Mouse (Mus musculus) hindbrain, embryonic 10.5 days (tissue): Measurements from ENCODE around the gene Ms4a18. TPM values are rescaled to one million over a fixed set of nuclear protein-coding genes. Genes with fewer than 3 reads are reported as not detected.

Experiments used
- DNase-seq: peaks from one replicate; pipeline ENCODE4 v3.0.0-alpha.2; 2017; ENCODE audit warnings: low spot score
- H3K27ac ChIP-seq: fragments of 300-500 bp; sonication (generic); 2 replicates; pipeline ENCODE4 v1.5.1; 2016; ENCODE audit warnings: mild to moderate bottlenecking, moderate library complexity
- H3K27me3 ChIP-seq: fragments of 300-500 bp; sonication (generic); 2 replicates; pipeline ENCODE4 v1.6.1; 2016; ENCODE audit warnings: mild to moderate bottlenecking; ENCODE audit not compliant: poor library complexity, insufficient read depth, severe bottlenecking
- H3K36me3 ChIP-seq: fragments of 300-500 bp; sonication (generic); 2 replicates; pipeline ENCODE4 v1.6.1; 2016; ENCODE audit warnings: mild to moderate bottlenecking, moderate library complexity
- H3K4me1 ChIP-seq: fragments of 300-500 bp; sonication (generic); replicated peaks from 2 replicates; pipeline ENCODE4 v1.6.1; 2016; ENCODE audit warnings: mild to moderate bottlenecking
- H3K4me3 ChIP-seq: fragments of 300-500 bp; sonication (generic); 2 replicates; pipeline ENCODE4 v1.5.1; 2016; ENCODE audit warnings: mild to moderate bottlenecking, moderate library complexity
- H3K9me3 ChIP-seq: fragments of 300-500 bp; sonication (generic); 2 replicates; pipeline ENCODE4 v1.6.1; 2016; ENCODE audit warnings: mild to moderate bottlenecking, moderate library complexity
- WGBS: fragments of 180-500 bp; shearing (Covaris S2); methylation state at CpG from one replicate; pipeline ENCODE4 v1.1.7; 2016; 5-methylcytosine and 5-hydroxymethylcytosine counted together
- polyA plus RNA-seq: library from polyadenylated mRNA; unstranded; fragments of >200 nt; fragmentation: Nextera tagmentation; extraction: Ambion mirVana; gene quantifications from 2 replicates; pipeline ENCODE4 v1.2.1, GENCODE M21; 2016

Ms4a18 gene
- polyA plus RNA-seq, 1 experiment from 2014 or later: not detected

DNA sequence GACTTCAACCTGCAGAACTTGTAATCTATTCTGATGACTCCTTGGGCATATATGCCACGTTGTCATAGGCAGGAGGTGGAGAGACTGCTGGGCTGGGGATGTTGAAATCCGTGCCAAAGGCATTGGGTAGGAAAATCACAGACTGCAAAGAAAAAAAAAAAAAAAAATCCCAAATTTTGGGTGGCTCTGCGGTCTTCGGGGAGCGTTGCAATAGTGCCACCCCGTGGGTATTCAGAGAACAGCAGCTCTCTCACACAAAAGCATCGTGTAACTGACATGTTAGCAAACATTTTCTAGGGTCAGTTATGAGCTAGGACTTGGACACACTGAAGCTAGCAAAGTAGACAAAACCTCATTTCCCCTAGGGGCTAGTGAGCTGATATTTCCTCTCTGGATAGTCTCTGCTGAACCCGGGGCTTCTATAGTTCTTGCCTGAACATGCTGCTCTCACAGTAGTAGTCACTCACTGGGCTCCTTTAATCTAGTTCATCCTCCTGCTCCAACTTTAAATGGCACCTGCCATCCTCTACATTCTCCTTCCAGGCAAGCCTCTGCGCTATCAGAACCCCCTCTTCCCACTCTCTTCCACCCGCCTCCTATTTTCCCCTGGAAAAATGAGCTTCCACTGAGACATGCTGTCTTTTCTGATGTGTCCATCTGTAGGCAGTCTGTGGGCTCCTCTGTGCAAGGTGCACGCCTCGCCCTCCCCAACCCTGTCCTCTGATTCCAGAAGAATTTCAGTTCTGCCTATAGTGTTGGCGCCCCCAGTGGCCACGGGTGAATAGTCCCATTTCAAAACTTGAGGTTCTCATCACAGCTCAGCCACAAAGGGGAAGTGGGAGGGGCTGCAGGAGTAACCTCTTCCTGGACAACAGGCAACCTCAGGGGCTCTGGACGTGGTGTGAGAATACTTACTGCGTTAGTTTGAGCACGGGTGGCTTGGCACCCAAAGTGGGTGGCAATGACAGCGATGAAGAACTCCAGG lies 38.4 kb downstream of the Ms4a18 start:
- WGBS: 13% methylated on average over 18 of the region's 18 CpGs
- Histone ChIP-seq H3K4me3 (no peak overlapping the region), H3K4me1 (peaks cover 12% of the 10 kb centered on the region; the same call in 1 of the 2 replicates), H3K27me3 (no peaks in the 10 kb centered on the region), H3K27ac (peak overlapping the region; percentile 25; the same call in 1 of the 2 replicates), H3K9me3 (no peaks in the 10 kb centered on the region), H3K36me3 (no peaks in the 10 kb centered on the region)
- peak; percentile 77 for DNase-seq

DNA sequence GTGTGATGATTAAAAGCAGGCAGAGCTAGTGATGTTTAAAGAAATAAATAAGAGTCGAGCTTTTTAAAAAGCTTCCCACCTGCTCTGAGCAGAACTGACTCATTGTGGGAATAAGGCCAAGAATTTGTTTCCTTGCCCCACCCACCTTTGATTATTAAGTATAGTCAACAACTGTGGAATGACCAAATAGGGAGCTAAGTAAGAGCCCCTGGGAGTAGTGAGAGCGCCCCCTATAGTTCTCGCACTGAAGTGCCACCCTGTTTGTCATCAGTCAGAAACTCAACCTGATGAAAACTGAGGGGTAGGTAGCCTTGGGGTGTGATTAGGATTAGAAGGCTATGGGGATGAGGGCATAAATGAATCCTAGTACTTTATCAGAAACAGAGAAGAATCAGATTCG lies 41.5 kb downstream of the Ms4a18 start:
- Histone ChIP-seq H3K36me3 (no peaks in the 10 kb centered on the region), H3K4me3 (no peak overlapping the region), H3K27me3 (no peaks in the 10 kb centered on the region), H3K4me1 (peaks cover 7% of the 10 kb centered on the region; the same call in 1 of the 2 replicates), H3K27ac (no peak overlapping the region), H3K9me3 (peaks cover 6% of the 10 kb centered on the region; the same call in 1 of the 2 replicates)
- WGBS: 54% methylated on average over 4 of the region's 4 CpGs
- no peak for DNase-seq

DNA sequence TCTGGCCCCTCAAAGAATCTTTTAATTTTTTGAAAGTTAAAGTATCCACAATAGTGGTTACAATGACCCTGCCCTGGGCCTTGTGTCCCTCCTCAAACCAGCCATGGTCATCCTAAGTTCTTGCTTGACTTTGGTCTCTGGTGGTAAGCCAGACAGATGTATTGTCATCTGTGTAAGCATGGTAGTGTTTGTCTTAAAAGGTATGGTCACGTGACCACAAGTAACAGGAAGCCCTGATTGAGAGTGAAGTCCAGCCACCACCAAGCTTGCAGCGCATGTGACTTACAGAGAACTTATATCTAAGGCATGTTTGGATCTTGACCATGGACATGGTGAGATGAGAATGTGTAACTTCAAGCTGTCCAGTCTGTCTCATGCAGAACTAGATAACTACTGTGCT lies 42.6 kb downstream of the Ms4a18 start:
- Histone ChIP-seq H3K4me3 (no peak overlapping the region), H3K27ac (no peak overlapping the region), H3K9me3 (peaks cover 12% of the 10 kb centered on the region; the same call in 1 of the 2 replicates), H3K27me3 (no peaks in the 10 kb centered on the region), H3K4me1 (peaks cover 7% of the 10 kb centered on the region; the same call in 1 of the 2 replicates), H3K36me3 (no peaks in the 10 kb centered on the region)
- no peak for DNase-seq
- 83% methylated on average over 2 of the region's 2 CpGs for WGBS

DNA sequence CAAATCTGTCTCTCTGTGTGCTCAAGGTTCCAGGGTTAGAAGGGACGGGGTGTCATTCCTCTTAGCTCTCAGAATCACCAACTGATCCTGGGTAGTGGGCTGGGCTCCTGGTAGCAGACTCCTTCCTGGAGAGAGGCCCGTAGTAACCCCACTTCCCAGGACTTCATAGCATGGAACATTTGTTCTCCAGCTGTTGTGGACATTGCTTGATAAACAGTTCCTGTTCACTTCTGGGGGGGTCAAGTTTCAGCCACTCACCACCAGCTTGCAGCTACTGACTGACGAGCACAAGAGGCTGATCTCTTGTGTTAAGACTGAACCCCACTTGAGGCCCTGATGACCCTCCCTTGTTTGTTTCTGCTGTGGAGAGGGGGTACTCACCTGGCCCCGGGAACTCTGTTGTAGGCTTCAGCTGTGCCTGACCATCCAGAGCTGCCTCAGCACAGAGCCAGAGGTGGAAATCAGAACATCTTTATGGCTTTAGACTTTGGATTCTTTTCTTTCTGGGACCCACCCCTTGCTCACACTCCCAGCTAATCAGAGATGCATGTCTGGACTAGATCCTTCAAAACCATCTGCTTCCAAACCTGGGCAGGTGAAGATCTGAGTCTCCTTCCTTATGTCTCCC lies 43.5 kb downstream of the Ms4a18 start, which contains the start of gene Ms4a10:
Ms4a10 (minus strand) TSS at position 433 of the 628 bp plus-strand sequence.
- no peak for DNase-seq

DNA sequence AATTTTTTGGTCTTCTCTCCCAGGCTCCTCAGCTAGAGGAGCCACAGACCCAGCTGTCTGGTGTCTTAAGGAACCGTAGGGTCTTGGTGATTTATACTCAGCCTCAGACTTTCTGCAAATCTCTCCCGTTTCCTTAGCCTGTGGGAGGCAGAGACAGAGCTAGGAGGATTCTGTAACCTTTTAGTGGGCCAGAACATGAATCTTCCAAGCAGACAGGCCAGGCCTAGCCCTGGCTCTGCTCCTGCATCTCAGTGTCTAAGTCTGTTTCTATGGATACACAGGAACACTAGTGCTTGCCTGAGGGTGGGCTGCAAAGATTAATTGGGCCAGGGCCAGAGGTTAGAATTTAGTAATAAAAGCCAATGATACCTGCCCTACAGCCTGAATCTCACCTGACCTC lies 44.6 kb downstream of the Ms4a18 start:
- Histone ChIP-seq H3K36me3 (no peaks in the 10 kb centered on the region), H3K4me1 (no peaks in the 10 kb centered on the region), H3K4me3 (no peak overlapping the region), H3K27ac (no peak overlapping the region), H3K9me3 (peaks cover 12% of the 10 kb centered on the region; the same call in 1 of the 2 replicates), H3K27me3 (no peaks in the 10 kb centered on the region)
- DNase-seq: no peak
- 70% methylated on average over 2 of the region's 2 CpGs for WGBS

More for the DNA sequence above, 43.5 kb downstream of the Ms4a18 start, which contains the start of gene Ms4a10:
- Histone ChIP-seq H3K36me3 (no peaks in the 10 kb centered on the region), H3K27me3 (no peaks in the 10 kb centered on the region), H3K4me3 (no peak within 1 kb of the TSS), H3K4me1 (0 out of 2 replicates have a peak, but pooled peaks cover under 1% of the 10 kb centered on the region), H3K27ac (no peak within 1 kb of the TSS), H3K9me3 (peaks cover 12% of the 10 kb centered on the region; the same call in 1 of the 2 replicates)
- WGBS: 65% methylated on average over 4 of the region's 4 CpGs

DNA sequence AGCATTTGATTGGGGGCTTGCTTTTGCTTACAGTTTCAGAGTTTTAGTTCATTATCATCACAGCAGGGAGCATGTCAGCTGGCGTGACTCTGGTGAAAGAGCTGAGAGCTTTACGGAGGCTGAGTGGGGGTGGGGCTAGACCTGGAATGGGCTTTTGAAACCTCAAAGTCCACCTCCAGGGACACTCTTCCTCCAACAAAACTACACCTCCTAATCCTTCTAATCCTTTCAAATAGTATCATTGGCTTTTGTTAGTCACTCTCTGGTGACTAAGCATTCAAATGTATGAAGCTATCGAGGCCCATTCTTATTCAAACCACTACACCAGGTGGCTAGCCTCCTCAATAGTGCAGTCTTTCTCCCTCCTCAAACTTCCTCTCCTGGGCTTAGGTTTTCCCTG lies 45.2 kb downstream of the Ms4a18 start:
- WGBS: 53% methylated on average over 3 of the region's 3 CpGs
- H3K4me1 ChIP-seq: no peaks in the 10 kb centered on the region
- no peaks in the 10 kb centered on the region for H3K36me3 ChIP-seq
- H3K27me3 ChIP-seq: no peaks in the 10 kb centered on the region
- peaks cover 16% of the 10 kb centered on the region; the same call in 1 of the 2 replicates for H3K9me3 ChIP-seq
- H3K4me3 ChIP-seq: no peak overlapping the region
- no peak for DNase-seq
- no peak overlapping the region for H3K27ac ChIP-seq

DNA sequence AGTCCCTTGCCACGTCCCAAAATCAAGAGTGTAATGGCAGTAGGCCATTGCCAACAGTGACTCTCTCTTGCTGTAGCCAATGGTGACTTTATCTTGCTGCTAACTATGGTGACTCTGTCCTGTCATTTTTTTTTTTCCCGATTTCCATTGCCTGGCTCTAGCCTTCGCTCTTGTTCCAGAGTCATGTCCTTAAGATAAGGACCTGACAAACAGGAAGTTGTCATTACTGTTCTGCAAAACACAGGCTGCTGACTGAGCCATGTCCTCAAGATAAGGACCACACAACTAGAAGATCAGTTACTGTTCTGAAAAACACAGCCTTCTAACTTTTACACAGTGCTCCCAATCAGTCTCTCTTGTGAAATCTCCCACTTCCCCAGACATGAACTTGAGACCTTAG lies 47.4 kb downstream of the Ms4a18 start:
- Histone ChIP-seq H3K4me1 (no peaks in the 10 kb centered on the region), H3K4me3 (no peak overlapping the region), H3K27ac (no peak overlapping the region), H3K36me3 (no peaks in the 10 kb centered on the region), H3K9me3 (peaks cover 16% of the 10 kb centered on the region; the same call in 1 of the 2 replicates), H3K27me3 (no peaks in the 10 kb centered on the region)
- WGBS: 88% methylated on average over 3 of the region's 3 CpGs
- DNase-seq: no peak

DNA sequence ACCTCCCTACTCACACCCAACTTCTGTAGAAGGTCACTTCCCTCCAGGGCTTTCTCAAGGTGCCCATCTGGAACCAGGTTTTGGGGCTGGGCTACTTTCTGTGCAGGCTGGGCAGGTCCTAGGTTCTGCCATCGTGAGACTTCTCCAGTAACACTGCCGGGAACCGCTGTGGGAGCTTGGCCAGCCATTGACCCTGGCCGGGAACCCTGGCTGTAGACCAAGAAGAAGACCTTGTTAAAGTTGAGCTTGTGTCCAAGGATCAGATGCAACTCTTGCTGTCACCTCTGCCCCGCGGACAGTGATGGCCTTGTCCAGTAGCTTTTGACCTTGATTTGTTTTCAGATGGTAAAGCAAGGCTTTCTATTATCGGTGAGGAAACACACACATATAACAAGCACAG lies 49.3 kb downstream of the Ms4a18 start:
- Histone ChIP-seq H3K36me3 (no peaks in the 10 kb centered on the region), H3K27me3 (no peaks in the 10 kb centered on the region), H3K27ac (no peak overlapping the region), H3K4me3 (no peak overlapping the region), H3K4me1 (no peaks in the 10 kb centered on the region), H3K9me3 (peaks cover 16% of the 10 kb centered on the region; the same call in 1 of the 2 replicates)
- no peak for DNase-seq
- 90% methylated on average over 7 of the region's 7 CpGs for WGBS

DNA sequence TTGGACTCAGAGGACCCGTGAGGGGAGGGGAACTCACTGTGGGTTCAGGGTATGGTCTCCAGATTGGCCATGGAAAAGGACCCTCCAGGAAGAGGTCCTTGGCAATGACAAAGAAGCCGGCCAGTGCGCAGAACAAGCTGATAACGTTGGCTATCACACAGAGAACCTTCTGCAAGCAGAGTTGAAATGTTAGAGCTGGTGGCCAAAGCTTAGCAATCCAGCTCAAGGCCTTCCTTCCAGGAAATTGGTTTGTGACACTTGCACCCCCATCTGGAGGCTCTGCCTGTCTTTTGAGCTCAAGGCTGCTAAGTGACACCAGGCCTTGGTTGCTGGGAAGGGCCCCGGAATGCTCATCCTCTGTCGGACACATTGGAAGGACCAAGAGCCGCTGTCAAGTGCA lies 52.1 kb downstream of the Ms4a18 start:
- Histone ChIP-seq H3K4me1 (no peaks in the 10 kb centered on the region), H3K9me3 (peaks cover 7% of the 10 kb centered on the region; the same call in 1 of the 2 replicates), H3K27me3 (no peaks in the 10 kb centered on the region), H3K36me3 (no peaks in the 10 kb centered on the region), H3K4me3 (no peak overlapping the region), H3K27ac (no peak overlapping the region)
- no peak for DNase-seq
- WGBS: 88% methylated on average over 7 of the region's 7 CpGs

DNA sequence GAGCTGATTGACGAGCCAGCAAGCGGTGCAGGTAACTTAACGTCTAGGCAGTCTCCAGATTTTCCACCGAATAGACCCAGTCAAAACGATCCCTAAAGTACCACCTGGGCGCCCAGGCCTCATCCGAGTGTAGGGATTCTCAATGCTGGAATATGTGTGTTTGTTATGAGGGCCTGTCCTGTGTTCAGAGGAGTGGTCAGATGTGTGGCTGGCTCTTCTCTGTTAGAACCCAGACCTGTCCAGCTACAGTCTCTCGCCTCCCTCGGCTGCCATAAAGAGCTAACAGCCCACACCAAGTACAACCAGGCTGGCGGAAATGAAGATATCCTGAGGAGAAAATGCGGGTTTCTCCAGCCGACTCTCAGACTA lies 57.9 kb downstream of the Ms4a18 start:
- no peak overlapping the region for H3K4me3 ChIP-seq
- 46% methylated on average over 12 of the region's 12 CpGs for WGBS
- H3K27ac ChIP-seq: no peak overlapping the region
- H3K9me3 ChIP-seq: no peaks in the 10 kb centered on the region
- H3K27me3 ChIP-seq: no peaks in the 10 kb centered on the region
- H3K4me1 ChIP-seq: peaks cover 6% of the 10 kb centered on the region
- no peak for DNase-seq
- no peaks in the 10 kb centered on the region for H3K36me3 ChIP-seq

DNA sequence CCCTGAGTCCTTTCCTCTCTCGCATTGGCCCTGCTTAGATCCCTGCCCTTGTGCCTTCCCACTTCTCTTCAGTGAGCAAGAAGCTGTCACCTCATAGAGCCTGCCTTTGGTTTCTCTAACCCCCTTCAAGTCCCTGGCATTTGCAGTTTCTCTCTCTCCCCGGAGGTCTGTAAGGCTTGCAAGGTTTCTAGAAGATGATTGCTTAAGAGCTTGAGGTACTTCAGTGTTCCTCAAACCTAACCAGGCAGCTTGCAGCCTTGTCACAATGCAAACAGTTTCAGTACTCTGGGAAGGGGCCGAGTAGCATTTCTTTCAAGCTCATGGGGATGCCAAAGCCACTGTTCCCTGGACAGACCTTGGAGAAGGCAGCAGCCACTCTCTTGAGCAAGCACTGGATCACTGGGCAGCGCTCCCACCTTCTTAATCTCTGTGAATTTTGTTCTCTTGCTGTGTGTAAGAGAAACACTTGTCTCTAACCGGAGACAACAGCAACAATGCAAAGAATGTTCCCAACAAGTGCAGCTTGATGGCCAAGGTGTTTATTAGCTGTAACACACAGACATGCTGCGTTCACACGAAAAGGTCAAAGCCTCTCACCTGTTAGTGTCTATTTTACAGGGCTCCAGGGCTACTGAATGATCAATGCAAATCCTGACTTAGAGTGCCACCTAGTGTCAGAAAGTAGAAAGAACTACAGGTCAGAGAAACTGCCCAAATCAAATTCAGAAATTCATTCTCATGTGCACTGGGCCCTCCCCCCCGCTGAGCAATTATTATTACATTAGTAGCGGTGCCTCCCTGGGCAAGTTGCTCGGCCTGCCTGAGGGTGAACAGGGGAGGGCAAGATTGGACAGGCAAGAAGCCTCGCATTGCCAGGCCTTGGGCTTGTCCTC lies 58.5 kb downstream of the Ms4a18 start:
- DNase-seq: peak; percentile 51
- H3K27me3 ChIP-seq: no peaks in the 10 kb centered on the region
- H3K4me1 ChIP-seq: peaks cover 6% of the 10 kb centered on the region
- H3K36me3 ChIP-seq: no peaks in the 10 kb centered on the region
- 37% methylated on average over 11 of the region's 11 CpGs for WGBS
- H3K27ac ChIP-seq: no peak overlapping the region
- H3K9me3 ChIP-seq: no peaks in the 10 kb centered on the region
- H3K4me3 ChIP-seq: no peak overlapping the region
